Mouse (Mus musculus): Measurements from ENCODE around the gene Prtg. TPM values are rescaled to one million over a fixed set of nuclear protein-coding genes. Genes with fewer than 3 reads are reported as not detected.

The Prtg gene
- polyA plus RNA-seq, 1 experiment from 2014 or later = 0.40 TPM

- 36% methylated on average over 15 of the region's 15 CpGs for WGBS
- no peaks in the 10 kb centered on the region for H3K9me3 ChIP-seq (replicated peaks)
- H3K4me3 ChIP-seq = no peak overlapping the region
- H3K27ac ChIP-seq = peak overlapping the region; percentile 46
- peaks cover 21% of the 10 kb centered on the region for H3K4me1 ChIP-seq (replicated peaks)
- ATAC-seq (replicated peaks; ENCODE audit: insufficient number of reproducible peaks, insufficient read depth, low FRiP score, low read depth) = peak; percentile 48; the same call in 1 of the 2 replicates
- peak overlapping the region; percentile 16; the same call in 1 of the 2 replicates for H3K4me2 ChIP-seq
- H3K36me3 ChIP-seq = no peaks in the 10 kb centered on the region
- H3K27me3 ChIP-seq = no peaks in the 10 kb centered on the region
- H3K9ac ChIP-seq = no peak overlapping the region
Observed at GRCm38 (mm10) chr9:72881026-72881768, 74.5 kb downstream of the Prtg start.

GRCm38 (mm10) chr9:72883940-72884339 is 77.3 kb downstream of the Prtg start:
- no peak overlapping the region for H3K4me3 ChIP-seq
- H3K9me3 ChIP-seq (replicated peaks) = no peaks in the 10 kb centered on the region
- whole genome bisulfite sequencing = 12% methylated on average over 3 of the region's 3 CpGs
- H3K4me1 ChIP-seq (replicated peaks) = peaks cover 21% of the 10 kb centered on the region
- H3K4me2 ChIP-seq = no peak overlapping the region
- ATAC-seq (replicated peaks; ENCODE audit: insufficient number of reproducible peaks, insufficient read depth, low FRiP score, low read depth) = no peak
- H3K27ac ChIP-seq = no peak overlapping the region
- H3K9ac ChIP-seq = no peak overlapping the region
- H3K27me3 ChIP-seq = no peaks in the 10 kb centered on the region
- H3K36me3 ChIP-seq = no peaks in the 10 kb centered on the region

- Histone ChIP-seq H3K27me3 (no peaks in the 10 kb centered on the region), H3K4me2 (no peak overlapping the region), H3K36me3 (peaks cover under 1% of the 10 kb centered on the region; the same call in 1 of the 2 replicates), H3K4me3 (no peak overlapping the region), H3K27ac (no peak overlapping the region), H3K9me3 (replicated peaks) (no peaks in the 10 kb centered on the region), H3K4me1 (replicated peaks) (no peaks in the 10 kb centered on the region), H3K9ac (no peak overlapping the region)
- 86% methylated on average over 1 of the region's 1 CpGs for WGBS
- ATAC-seq (replicated peaks; ENCODE audit: insufficient number of reproducible peaks, insufficient read depth, low FRiP score, low read depth) = no peak
Observed at GRCm38 (mm10) chr9:72889777-72890176, 83.1 kb downstream of the Prtg start.

GRCm38 (mm10) chr9:72890499-72891085 is 83.9 kb downstream of the Prtg start:
- H3K36me3 ChIP-seq = peaks cover 5% of the 10 kb centered on the region; the same call in 1 of the 2 replicates
- 75% methylated on average over 10 of the region's 10 CpGs for WGBS

GRCm38 (mm10) chr9:72892761-72893160 is 86.1 kb downstream of the Prtg start:
- H3K4me2 ChIP-seq = no peak overlapping the region
- H3K27ac ChIP-seq = no peak overlapping the region
- H3K4me3 ChIP-seq = no peak overlapping the region
- ATAC-seq (replicated peaks; ENCODE audit: insufficient number of reproducible peaks, insufficient read depth, low FRiP score, low read depth) = no peak
- H3K9ac ChIP-seq = no peak overlapping the region
- H3K27me3 ChIP-seq = no peaks in the 10 kb centered on the region
- 87% methylated on average over 5 of the region's 5 CpGs for WGBS
- peaks cover 5% of the 10 kb centered on the region; the same call in 1 of the 2 replicates for H3K36me3 ChIP-seq
- no peaks in the 10 kb centered on the region for H3K4me1 ChIP-seq (replicated peaks)
- H3K9me3 ChIP-seq (replicated peaks) = no peaks in the 10 kb centered on the region

More at GRCm38 (mm10) chr9:72890499-72891085, 83.9 kb downstream of the Prtg start:
- Histone ChIP-seq H3K4me2 (no peak overlapping the region), H3K27ac (no peak overlapping the region), H3K9me3 (replicated peaks) (no peaks in the 10 kb centered on the region), H3K9ac (no peak overlapping the region), H3K4me1 (replicated peaks) (no peaks in the 10 kb centered on the region), H3K27me3 (no peaks in the 10 kb centered on the region), H3K4me3 (no peak overlapping the region)
- ATAC-seq (replicated peaks; ENCODE audit: insufficient number of reproducible peaks, insufficient read depth, low FRiP score, low read depth) = no peak

GRCm38 (mm10) chr9:72894796-72895352 is 88.2 kb downstream of the Prtg start:
- Histone ChIP-seq H3K36me3 (peaks cover 5% of the 10 kb centered on the region; the same call in 1 of the 2 replicates), H3K9me3 (replicated peaks) (no peaks in the 10 kb centered on the region), H3K4me1 (replicated peaks) (no peaks in the 10 kb centered on the region), H3K4me3 (no peak overlapping the region), H3K27me3 (no peaks in the 10 kb centered on the region), H3K27ac (no peak overlapping the region), H3K4me2 (no peak overlapping the region), H3K9ac (no peak overlapping the region)
- 90% methylated on average over 6 of the region's 6 CpGs for WGBS
- no peak for ATAC-seq (replicated peaks; ENCODE audit: insufficient number of reproducible peaks, insufficient read depth, low FRiP score, low read depth)

GRCm38 (mm10) chr9:72902057-72902456 is 95.4 kb downstream of the Prtg start:
- ATAC-seq (replicated peaks; ENCODE audit: insufficient number of reproducible peaks, insufficient read depth, low FRiP score, low read depth) = no peak
- Histone ChIP-seq H3K27ac (no peak overlapping the region), H3K4me3 (no peak overlapping the region), H3K9me3 (replicated peaks) (no peaks in the 10 kb centered on the region), H3K27me3 (no peaks in the 10 kb centered on the region), H3K36me3 (no peaks in the 10 kb centered on the region), H3K4me2 (no peak overlapping the region), H3K9ac (no peak overlapping the region), H3K4me1 (replicated peaks) (peaks cover 16% of the 10 kb centered on the region)
- 54% methylated on average over 8 of the region's 8 CpGs for WGBS

- no peak overlapping the region for H3K27ac ChIP-seq
- H3K27me3 ChIP-seq = no peaks in the 10 kb centered on the region
- H3K4me3 ChIP-seq = no peak overlapping the region
- WGBS = 68% methylated on average over 5 of the region's 5 CpGs
- no peak for ATAC-seq (replicated peaks; ENCODE audit: insufficient number of reproducible peaks, insufficient read depth, low FRiP score, low read depth)
- H3K9ac ChIP-seq = no peak overlapping the region
- no peaks in the 10 kb centered on the region for H3K9me3 ChIP-seq (replicated peaks)
- peaks cover 16% of the 10 kb centered on the region for H3K4me1 ChIP-seq (replicated peaks)
- no peaks in the 10 kb centered on the region for H3K36me3 ChIP-seq
- no peak overlapping the region for H3K4me2 ChIP-seq
Observed at GRCm38 (mm10) chr9:72902611-72903010, 95.9 kb downstream of the Prtg start.

GRCm38 (mm10) chr9:72906693-72907103 is 100.0 kb downstream of the Prtg start:
- no peak overlapping the region for H3K27ac ChIP-seq
- no peaks in the 10 kb centered on the region for H3K27me3 ChIP-seq
- no peak overlapping the region for H3K4me3 ChIP-seq
- H3K36me3 ChIP-seq = no peaks in the 10 kb centered on the region
- H3K4me1 ChIP-seq (replicated peaks) = peaks cover 12% of the 10 kb centered on the region
- no peaks in the 10 kb centered on the region for H3K9me3 ChIP-seq (replicated peaks)
- 77% methylated on average over 6 of the region's 6 CpGs for WGBS
- ATAC-seq (replicated peaks; ENCODE audit: insufficient number of reproducible peaks, insufficient read depth, low FRiP score, low read depth) = no peak
- no peak overlapping the region for H3K4me2 ChIP-seq
- H3K9ac ChIP-seq = no peak overlapping the region

GRCm38 (mm10) chr9:72911381-72911780 is 104.7 kb downstream of the Prtg start:
- H3K4me1 ChIP-seq (replicated peaks) = 0 out of 2 replicates have a peak, but pooled peaks cover 2% of the 10 kb centered on the region
- H3K9me3 ChIP-seq (replicated peaks) = no peaks in the 10 kb centered on the region
- no peak overlapping the region for H3K4me2 ChIP-seq
- H3K4me3 ChIP-seq = no peak overlapping the region
- H3K27ac ChIP-seq = no peak overlapping the region
- 85% methylated on average over 2 of the region's 2 CpGs for WGBS
- H3K27me3 ChIP-seq = no peaks in the 10 kb centered on the region
- H3K36me3 ChIP-seq = peaks cover 2% of the 10 kb centered on the region; the same call in 1 of the 2 replicates
- H3K9ac ChIP-seq = no peak overlapping the region
- ATAC-seq (replicated peaks; ENCODE audit: insufficient number of reproducible peaks, insufficient read depth, low FRiP score, low read depth) = no peak

- H3K4me1 ChIP-seq (replicated peaks) = 0 out of 2 replicates have a peak, but pooled peaks cover 2% of the 10 kb centered on the region
- H3K9me3 ChIP-seq (replicated peaks) = no peaks in the 10 kb centered on the region
- no peak overlapping the region for H3K4me3 ChIP-seq
- ATAC-seq (replicated peaks; ENCODE audit: insufficient number of reproducible peaks, insufficient read depth, low FRiP score, low read depth) = no peak
- 55% methylated on average over 6 of the region's 6 CpGs for WGBS
- H3K4me2 ChIP-seq = peak overlapping the region; percentile 25; the same call in 1 of the 2 replicates
- peaks cover 2% of the 10 kb centered on the region; the same call in 1 of the 2 replicates for H3K36me3 ChIP-seq
- H3K9ac ChIP-seq = no peak overlapping the region
- H3K27me3 ChIP-seq = no peaks in the 10 kb centered on the region
- H3K27ac ChIP-seq = no peak overlapping the region
Observed at GRCm38 (mm10) chr9:72913551-72913950, 106.9 kb downstream of the Prtg start.

Data from heart, embryonic 15.5 days (tissue).